Mouse (Mus musculus) skeletal muscle tissue, postnatal 0 days (tissue): ENCODE results near the gene Rps11. TPM values are rescaled to one million over a fixed set of nuclear protein-coding genes. Genes with fewer than 3 reads are reported as not detected.

Experiments used
- microRNA counts: library from miRNA; unstranded; fragments of <30 nt; microRNA quantifications from one replicate; lab custom pipeline; 2015
- microRNA-seq, 2 experiments: library from miRNA; unstranded; fragments of <30 nt; microRNA quantifications; one replicate each; pipeline ENCODE4; 2016
- polyA plus RNA-seq: library from polyadenylated mRNA; unstranded; fragments of >200 nt; fragmentation: Nextera tagmentation; extraction: Ambion mirVana; gene quantifications from 2 replicates; pipeline ENCODE4 v1.2.1, GENCODE M21; 2015

Gene Rps11
- polyA plus RNA-seq: 745 and 781 TPM in 2 replicates

GRCm38 (mm10) chr7:45124224-45125143 is at the start of gene Rps11:
TSS of gene Rps11 (minus strand) at chr7:45124439.

GRCm38 (mm10) chr7:45163735-45164490 is 39.7 kb upstream of the Rps11 start, which contains the start of gene Slc17a7:
TSS of gene Slc17a7 (plus strand) at chr7:45163949.

GRCm38 (mm10) chr7:45154096-45154992 is 30.1 kb upstream of the Rps11 start, which contains the start of the genes Pih1d1 and Aldh16a1:
TSS of gene Pih1d1 (plus strand) at chr7:45154303.
TSS of gene Aldh16a1 (minus strand) at chr7:45154584.

GRCm38 (mm10) chr7:45135993-45136567 is 11.8 kb upstream of the Rps11 start, which contains the start of the genes Gm45713 and Flt3l:
TSS of gene Gm45713 (minus strand) at chr7:45136231.
TSS of gene Flt3l (minus strand) at chr7:45136432.

GRCm38 (mm10) chr7:45128624-45129246 is 4.5 kb upstream of the Rps11 start, which contains the start of gene Rpl13a:
TSS of gene Rpl13a (minus strand) at chr7:45128761.

GRCm38 (mm10) chr7:45103652-45104180 is 20.5 kb downstream of the Rps11 start, which contains the start of gene Fcgrt:
TSS of gene Fcgrt (minus strand) at chr7:45103851.

GRCm38 (mm10) chr7:45092048-45092447 is 32.2 kb downstream of the Rps11 start, which contains the start of gene Rcn3:
TSS of gene Rcn3 (minus strand) at chr7:45092221.

MicroRNA genes within 50 kb of the gene (microRNA counts, 519-probe panel; counts per million panel counts)
- microRNA mmu-miR-150 (lab: Ali Mortazavi, UCI): 2,628 counts per million, percentile 69 among the panel's probes with 10 or more counts

Small RNA genes lying within 50 kb of the gene (microRNA-seq; reads per million reads assigned to microRNA genes)
- gene Mir150: 28.6 to 49.7 reads per million in 2 experiments
- gene Mir5121: 2.6 to 11.9 reads per million in 2 experiments
- 0 reads per million in 2 experiments for gene Mir7055

Other genes starting within 250 kb of the Rps11 start
- 58.9 and 61.2 TPM in 2 replicates for gene Med25, start 231.7 kb downstream of the Rps11 start, polyA plus RNA-seq
- 17.2 and 18.5 TPM in 2 replicates for gene Fuz, start 228.4 kb downstream of the Rps11 start, polyA plus RNA-seq
- 39.7 and 41.5 TPM in 2 replicates for gene Ap2a1, start 194.9 kb downstream of the Rps11 start, polyA plus RNA-seq
- gene Tsks, start 181.2 kb downstream of the Rps11 start, polyA plus RNA-seq: 0.10 and 0.15 TPM in 2 replicates
- 7.1 and 8.2 TPM in 2 replicates for gene Cpt1c, start 149.6 kb downstream of the Rps11 start, polyA plus RNA-seq
- gene Prmt1, start 137.9 kb downstream of the Rps11 start, polyA plus RNA-seq: 287 and 322 TPM in 2 replicates
- 46.8 and 50.0 TPM in 2 replicates for gene Irf3, start 126.8 kb downstream of the Rps11 start, polyA plus RNA-seq
- gene Bcl2l12, start 125.7 kb downstream of the Rps11 start, polyA plus RNA-seq: 24.3 and 26.6 TPM in 2 replicates
- 19.9 and 21.5 TPM in 2 replicates for gene Scaf1, start 108.1 kb downstream of the Rps11 start, polyA plus RNA-seq
- gene Rras, start 106.5 kb downstream of the Rps11 start, polyA plus RNA-seq: 165 and 172 TPM in 2 replicates
- gene Prr12, start 71.6 kb downstream of the Rps11 start, polyA plus RNA-seq: 5.4 and 6.6 TPM in 2 replicates
- gene Nosip, start 62.0 kb downstream of the Rps11 start, polyA plus RNA-seq: 44.0 and 45.1 TPM in 2 replicates
- gene Prrg2, start 61.8 kb downstream of the Rps11 start, polyA plus RNA-seq: 20.2 and 23.5 TPM in 2 replicates
- gene Rcn3, start 32.2 kb downstream of the Rps11 start, polyA plus RNA-seq: 177 and 263 TPM in 2 replicates
- 95.2 and 152 TPM in 2 replicates for gene Fcgrt, start 20.6 kb downstream of the Rps11 start, polyA plus RNA-seq
- 925 and 1,005 TPM in 2 replicates for gene Rpl13a, start 4.3 kb upstream of the Rps11 start, polyA plus RNA-seq
- 0.52 and 0.86 TPM in 2 replicates for gene Gm45713, start 11.8 kb upstream of the Rps11 start, polyA plus RNA-seq
- 1.0 and 2.3 TPM in 2 replicates for gene Flt3l, start 12.0 kb upstream of the Rps11 start, polyA plus RNA-seq
- gene Pih1d1, start 29.9 kb upstream of the Rps11 start, polyA plus RNA-seq: 50.8 and 52.5 TPM in 2 replicates
- gene Aldh16a1, start 30.1 kb upstream of the Rps11 start, polyA plus RNA-seq: 18.4 and 21.6 TPM in 2 replicates
- 0.22 and 0.46 TPM in 2 replicates for gene Slc17a7, start 39.5 kb upstream of the Rps11 start, polyA plus RNA-seq
- gene Gfy, start 55.1 kb upstream of the Rps11 start, polyA plus RNA-seq: 0.15 TPM in 1 of 2 replicates, not detected in the other
- gene Pth2, start 56.6 kb upstream of the Rps11 start, polyA plus RNA-seq: not detected in 2 replicates
- 1.0 and 2.0 TPM in 2 replicates for gene Ccdc155, start 80.5 kb upstream of the Rps11 start, polyA plus RNA-seq
- 0.23 and 6.5 TPM in 2 replicates for gene Dkkl1, start 87.7 kb upstream of the Rps11 start, polyA plus RNA-seq
- 28.9 and 29.6 TPM in 2 replicates for gene Tead2, start 91.3 kb upstream of the Rps11 start, polyA plus RNA-seq
- gene Cd37, start 114.7 kb upstream of the Rps11 start, polyA plus RNA-seq: 3.6 and 5.9 TPM in 2 replicates
- gene Slc6a16, start 116.6 kb upstream of the Rps11 start, polyA plus RNA-seq: not detected in 2 replicates
- not detected in 2 replicates for gene Slc6a21, start 153.1 kb upstream of the Rps11 start, polyA plus RNA-seq
- 15.3 and 15.4 TPM in 2 replicates for gene Trpm4, start 209.3 kb upstream of the Rps11 start, polyA plus RNA-seq
- 94.0 and 120 TPM in 2 replicates for gene Hrc, start 210.9 kb upstream of the Rps11 start, polyA plus RNA-seq
- 3.2 and 4.0 TPM in 2 replicates for gene Ppfia3, start 242.6 kb upstream of the Rps11 start, polyA plus RNA-seq
- 1.5 and 2.0 TPM in 2 replicates for gene Lin7b, start 246.1 kb upstream of the Rps11 start, polyA plus RNA-seq